Mouse (Mus musculus) embryonic facial prominence, embryonic 11.5 days (tissue): Measurements from ENCODE around the gene Gdpd2. TPM values are rescaled to one million over a fixed set of nuclear protein-coding genes. Genes with fewer than 3 reads are reported as not detected.

Experiments
- ATAC-seq: fragments of 200-750 bp; cut with Nextera tagmentation; replicated peaks from 2 replicates; pipeline ENCODE4 v1.8.0; 2017; ENCODE audit warnings: low read depth; ENCODE audit not compliant: insufficient number of reproducible peaks, low FRiP score, low TSS enrichment
- DNase-seq: peaks from one replicate; pipeline ENCODE4 v3.0.0-alpha.2; 2015; ENCODE audit warnings: low spot score
- H3K27ac ChIP-seq: fragments of 300-500 bp; sonication (generic); replicated peaks from 2 replicates; pipeline ENCODE4 v1.5.1; 2014; ENCODE audit warnings: mild to moderate bottlenecking, low read depth, low read length, control low read depth
- H3K27me3 ChIP-seq: fragments of 300-500 bp; sonication (generic); 2 replicates; pipeline ENCODE4 v1.6.1; 2014; ENCODE audit warnings: mild to moderate bottlenecking, low read length, moderate library complexity, mixed read lengths; ENCODE audit not compliant: control insufficient read depth, insufficient read depth
- H3K36me3 ChIP-seq: fragments of 300-500 bp; sonication (generic); replicated peaks from 2 replicates; pipeline ENCODE4 v1.6.1; 2014; ENCODE audit warnings: low read depth, mild to moderate bottlenecking, low read length, moderate library complexity, mixed read lengths; ENCODE audit not compliant: control insufficient read depth, insufficient read depth
- H3K4me1 ChIP-seq: fragments of 300-500 bp; sonication (generic); 2 replicates; pipeline ENCODE4 v1.6.1; 2014; ENCODE audit warnings: low read length, mixed read lengths; ENCODE audit not compliant: control insufficient read depth, insufficient read depth
- H3K4me2 ChIP-seq: fragments of 300-500 bp; sonication (generic); 2 replicates; pipeline ENCODE4 v1.6.1; 2014; ENCODE audit warnings: low read depth, mild to moderate bottlenecking, control low read depth, low read length, moderate library complexity
- H3K4me3 ChIP-seq: fragments of 300-500 bp; sonication (generic); 2 replicates; pipeline ENCODE4 v1.5.1; 2014; ENCODE audit warnings: low read depth, low read length, control low read depth
- H3K9ac ChIP-seq: fragments of 300-500 bp; sonication (generic); replicated peaks from 2 replicates; pipeline ENCODE4 v1.6.1; 2014; ENCODE audit warnings: mild to moderate bottlenecking, control low read depth, low read length
- H3K9me3 ChIP-seq: fragments of 300-500 bp; sonication (generic); replicated peaks from 2 replicates; pipeline ENCODE4 v1.6.1; 2016; ENCODE audit warnings: mild to moderate bottlenecking, low read length, inconsistent platforms, mixed read lengths; ENCODE audit not compliant: control insufficient read depth
- WGBS: fragments of 180-500 bp; shearing (Covaris S2); extraction: QIAGEN DNeasy Blood & Tissue Kit; methylation state at CpG from one replicate; pipeline ENCODE4 v1.1.7; 2014; 5-methylcytosine and 5-hydroxymethylcytosine counted together
- polyA plus RNA-seq: library from polyadenylated mRNA; unstranded; fragments of >200 nt; fragmentation: Nextera tagmentation; extraction: Ambion mirVana; gene quantifications from 2 replicates; pipeline ENCODE4 v1.2.1, GENCODE M21; 2014

The Gdpd2 gene
- polyA plus RNA-seq, 1 experiment from 2014 or later = 3.3 TPM

DNA sequence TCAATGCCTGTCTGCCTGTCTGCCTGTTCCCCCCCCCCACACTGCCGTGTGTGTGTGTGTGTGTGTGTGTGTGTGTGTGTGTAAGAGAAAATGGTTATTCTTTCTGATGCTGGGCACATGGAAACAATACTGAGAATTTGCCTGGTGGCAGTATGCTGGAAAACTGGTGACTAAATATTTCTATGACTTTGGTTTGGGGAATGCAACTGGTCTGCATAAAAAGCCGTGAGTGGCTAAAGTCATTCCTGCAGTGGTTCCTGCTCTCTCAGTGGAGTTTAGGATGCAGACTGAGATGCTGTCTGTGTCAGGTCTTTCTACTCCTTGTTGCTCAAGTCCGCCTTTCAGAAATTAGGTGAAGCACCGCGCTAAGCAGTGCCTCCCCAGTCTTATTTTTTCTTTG lies 48.7 kb downstream of the Gdpd2 start:
- Histone ChIP-seq H3K4me3 (peak overlapping the region; percentile 58), H3K27me3 (no peaks in the 10 kb centered on the region), H3K4me2 (peak overlapping the region; percentile 49), H3K4me1 (no peaks in the 10 kb centered on the region), H3K9ac (peak overlapping the region; percentile 37), H3K36me3 (no peaks in the 10 kb centered on the region), H3K27ac (no peak overlapping the region), H3K9me3 (no peaks in the 10 kb centered on the region)
- no peak for ATAC-seq
- peak; percentile 6 for DNase-seq
- WGBS = 37% methylated on average over 5 of the region's 5 CpGs

Other genes with a start within 250 kb of the Gdpd2 start
- gene Igbp1, start 235.6 kb upstream of the Gdpd2 start, polyA plus RNA-seq = 48.2 and 50.8 TPM in 2 replicates
- not detected in 2 replicates for gene Dgat2l6, start 205.0 kb upstream of the Gdpd2 start, polyA plus RNA-seq
- not detected in 2 replicates for gene Awat1, start 157.6 kb upstream of the Gdpd2 start, polyA plus RNA-seq
- gene P2ry4, start 135.0 kb upstream of the Gdpd2 start, polyA plus RNA-seq = not detected in 2 replicates
- not detected in 2 replicates for gene Arr3, start 124.4 kb upstream of the Gdpd2 start, polyA plus RNA-seq
- 52.0 and 61.4 TPM in 2 replicates for gene Kif4, start 104.1 kb upstream of the Gdpd2 start, polyA plus RNA-seq
- gene Pdzd11, start 103.3 kb upstream of the Gdpd2 start, polyA plus RNA-seq = 131 and 132 TPM in 2 replicates
- gene Dlg3, start 37.8 kb downstream of the Gdpd2 start, polyA plus RNA-seq = 4.8 and 10.9 TPM in 2 replicates